Mouse (Mus musculus): ENCODE measurements around the gene Tex38. TPM values are rescaled to one million over a fixed set of nuclear protein-coding genes. Genes with fewer than 3 reads are reported as not detected.

Tex38 gene
- polyA plus RNA-seq, 1 experiment = 0.71 TPM

GRCm38 (mm10) chr4:115782026-115782805 lies 1.4 kb upstream of the Tex38 start:
- no peaks in the 10 kb centered on the region for H3K36me3 ChIP-seq (ENCODE audit: control insufficient read depth, insufficient read depth, low read length)
- no peaks in the 10 kb centered on the region for H3K27me3 ChIP-seq (ENCODE audit: control insufficient read depth, insufficient read depth, low read length)
- 96% methylated on average over 5 of the region's 5 CpGs for WGBS
- no peak overlapping the region for H3K27ac ChIP-seq (ENCODE audit: control insufficient read depth, insufficient read depth, low read length)
- TF ChIP-seq POLR2A (IDR thresholded peaks at IDR 0.05; ENCODE audit: control insufficient read depth, extremely low read depth, insufficient read depth, low read length, poor library complexity) = no peak
- TF ChIP-seq CTCF (IDR thresholded peaks at IDR 0.05; ENCODE audit: borderline replicate concordance, control insufficient read depth, extremely low read depth, insufficient read depth, low read length, poor library complexity) = no peak
- no peak overlapping the region for H3K4me3 ChIP-seq (ENCODE audit: control insufficient read depth, insufficient read depth, low read length)
- H3K4me1 ChIP-seq (replicated peaks; ENCODE audit: control insufficient read depth, insufficient read depth, low read length) = peaks cover 13% of the 10 kb centered on the region
- DNase-seq = no peak

GRCm38 (mm10) chr4:115780269-115780668 lies 549 bp downstream of the Tex38 start:
- Histone ChIP-seq H3K27me3 (ENCODE audit: control insufficient read depth, insufficient read depth, low read length) (no peaks in the 10 kb centered on the region), H3K4me1 (replicated peaks; ENCODE audit: control insufficient read depth, insufficient read depth, low read length) (peaks cover 8% of the 10 kb centered on the region), H3K4me3 (ENCODE audit: control insufficient read depth, insufficient read depth, low read length) (no peak overlapping the region), H3K36me3 (ENCODE audit: control insufficient read depth, insufficient read depth, low read length) (no peaks in the 10 kb centered on the region; the same call in none of the 2 replicates), H3K27ac (ENCODE audit: control insufficient read depth, insufficient read depth, low read length) (no peak overlapping the region)
- DNase-seq = no peak
- TF ChIP-seq POLR2A (IDR thresholded peaks at IDR 0.05; ENCODE audit: control insufficient read depth, extremely low read depth, insufficient read depth, low read length, poor library complexity) (no peak), CTCF (IDR thresholded peaks at IDR 0.05; ENCODE audit: borderline replicate concordance, control insufficient read depth, extremely low read depth, insufficient read depth, low read length, poor library complexity) (no peak)
- WGBS = 54% methylated on average over 6 of the region's 6 CpGs

- Histone ChIP-seq H3K4me3 (ENCODE audit: control insufficient read depth, insufficient read depth, low read length) (no peak overlapping the region), H3K27me3 (ENCODE audit: control insufficient read depth, insufficient read depth, low read length) (no peaks in the 10 kb centered on the region), H3K36me3 (ENCODE audit: control insufficient read depth, insufficient read depth, low read length) (peaks cover 15% of the 10 kb centered on the region), H3K27ac (ENCODE audit: control insufficient read depth, insufficient read depth, low read length) (no peak overlapping the region), H3K4me1 (replicated peaks; ENCODE audit: control insufficient read depth, insufficient read depth, low read length) (peaks cover 5% of the 10 kb centered on the region; the same call in 1 of the 2 replicates)
- no peak for TF ChIP-seq POLR2A (IDR thresholded peaks at IDR 0.05; ENCODE audit: control insufficient read depth, extremely low read depth, insufficient read depth, low read length, poor library complexity)
- 95% methylated on average over 2 of the region's 2 CpGs for WGBS
- DNase-seq = no peak
Measured at GRCm38 (mm10) chr4:115777627-115778026, 3.2 kb downstream of the Tex38 start.

- no peak for TF ChIP-seq CTCF (IDR thresholded peaks at IDR 0.05; ENCODE audit: borderline replicate concordance, control insufficient read depth, extremely low read depth, insufficient read depth, low read length, poor library complexity)
- no peak for TF ChIP-seq POLR2A (IDR thresholded peaks at IDR 0.05; ENCODE audit: control insufficient read depth, extremely low read depth, insufficient read depth, low read length, poor library complexity)
- 89% methylated on average over 6 of the region's 6 CpGs for WGBS
- Histone ChIP-seq H3K27ac (ENCODE audit: control insufficient read depth, insufficient read depth, low read length) (no peak overlapping the region), H3K36me3 (ENCODE audit: control insufficient read depth, insufficient read depth, low read length) (peaks cover 19% of the 10 kb centered on the region), H3K4me1 (replicated peaks; ENCODE audit: control insufficient read depth, insufficient read depth, low read length) (peaks cover 2% of the 10 kb centered on the region; the same call in 1 of the 2 replicates), H3K4me3 (ENCODE audit: control insufficient read depth, insufficient read depth, low read length) (no peak overlapping the region), H3K27me3 (ENCODE audit: control insufficient read depth, insufficient read depth, low read length) (no peaks in the 10 kb centered on the region)
- no peak for DNase-seq
Measured at GRCm38 (mm10) chr4:115775056-115775455, 5.8 kb downstream of the Tex38 start.

- no peak for DNase-seq
- Histone ChIP-seq H3K27ac (ENCODE audit: control insufficient read depth, insufficient read depth, low read length) (no peak overlapping the region), H3K36me3 (ENCODE audit: control insufficient read depth, insufficient read depth, low read length) (peaks cover 43% of the 10 kb centered on the region), H3K4me3 (ENCODE audit: control insufficient read depth, insufficient read depth, low read length) (no peak overlapping the region), H3K27me3 (ENCODE audit: control insufficient read depth, insufficient read depth, low read length) (no peaks in the 10 kb centered on the region), H3K4me1 (replicated peaks; ENCODE audit: control insufficient read depth, insufficient read depth, low read length) (no peaks in the 10 kb centered on the region)
- WGBS = 92% methylated on average over 11 of the region's 11 CpGs
- TF ChIP-seq POLR2A (IDR thresholded peaks at IDR 0.05; ENCODE audit: control insufficient read depth, extremely low read depth, insufficient read depth, low read length, poor library complexity) (no peak), CTCF (IDR thresholded peaks at IDR 0.05; ENCODE audit: borderline replicate concordance, control insufficient read depth, extremely low read depth, insufficient read depth, low read length, poor library complexity) (no peak)
Measured at GRCm38 (mm10) chr4:115767647-115768467, 13.0 kb downstream of the Tex38 start.

- TF ChIP-seq CTCF (IDR thresholded peaks at IDR 0.05; ENCODE audit: borderline replicate concordance, control insufficient read depth, extremely low read depth, insufficient read depth, low read length, poor library complexity) = no peak
- TF ChIP-seq POLR2A (IDR thresholded peaks at IDR 0.05; ENCODE audit: control insufficient read depth, extremely low read depth, insufficient read depth, low read length, poor library complexity) = no peak
- WGBS = 97% methylated on average over 11 of the region's 11 CpGs
- peaks cover 54% of the 10 kb centered on the region for H3K36me3 ChIP-seq (ENCODE audit: control insufficient read depth, insufficient read depth, low read length)
Measured at GRCm38 (mm10) chr4:115764581-115764980, 16.2 kb downstream of the Tex38 start.

More at GRCm38 (mm10) chr4:115764581-115764980, 16.2 kb downstream of the Tex38 start:
- Histone ChIP-seq H3K27ac (ENCODE audit: control insufficient read depth, insufficient read depth, low read length) (no peak overlapping the region), H3K27me3 (ENCODE audit: control insufficient read depth, insufficient read depth, low read length) (no peaks in the 10 kb centered on the region), H3K4me3 (ENCODE audit: control insufficient read depth, insufficient read depth, low read length) (no peak overlapping the region), H3K4me1 (replicated peaks; ENCODE audit: control insufficient read depth, insufficient read depth, low read length) (no peaks in the 10 kb centered on the region)
- DNase-seq = no peak
